21 mouse cellular contexts compared by ENCODE assay signal in genomic region chr14:18795787-18796186, GRCm38 (mm10).
"Had no signal": no experiment of that assay in that cellular context is flagged by ENCODE, and none has a peak within 500 bp of the region (broad histone marks: within the 10 kb centered on the region; RNA-seq: fewer than 3 reads in every experiment).

No protein-coding gene starts in this region.

- H3K9me3 ChIP-seq: liver, embryonic 15.5 days; midbrain, embryonic 13.5 days; neural tube, embryonic 15.5 days had no signal

- H3K36me3 ChIP-seq: liver, embryonic 15.5 days; midbrain, embryonic 13.5 days; midbrain, embryonic 15.5 days; neural tube, embryonic 13.5 days; neural tube, embryonic 15.5 days had no signal

- H3K4me2 ChIP-seq: liver, embryonic 15.5 days; lung, embryonic 14.5 days; midbrain, embryonic 11.5 days; midbrain, embryonic 13.5 days; midbrain, embryonic 15.5 days; neural tube, embryonic 13.5 days; neural tube, embryonic 15.5 days had no signal

- H3K9ac ChIP-seq: liver, embryonic 15.5 days; liver, postnatal 0 days; lung, embryonic 14.5 days; midbrain, embryonic 13.5 days; midbrain, embryonic 15.5 days; neural tube, embryonic 13.5 days; neural tube, embryonic 15.5 days had no signal

- H3K27ac ChIP-seq: liver, embryonic 15.5 days; macrophage; midbrain, embryonic 13.5 days; midbrain, embryonic 15.5 days; neural tube, embryonic 13.5 days; neural tube, embryonic 15.5 days had no signal

- H3K4me1 ChIP-seq: liver, embryonic 15.5 days; megakaryocyte, embryonic 14.5 days; midbrain, embryonic 13.5 days; midbrain, embryonic 15.5 days; neural tube, embryonic 13.5 days; neural tube, embryonic 15.5 days had no signal

- ATAC-seq: liver, postnatal 0 days; midbrain, embryonic 13.5 days; midbrain, embryonic 15.5 days had no signal

- H3K27me3 ChIP-seq: liver, embryonic 15.5 days; megakaryocyte, embryonic 14.5 days; midbrain, embryonic 13.5 days; midbrain, embryonic 15.5 days; neural tube, embryonic 13.5 days; neural tube, embryonic 15.5 days had no signal

- H3K4me3 ChIP-seq: liver, embryonic 15.5 days; megakaryocyte, embryonic 14.5 days; midbrain, embryonic 13.5 days; midbrain, embryonic 15.5 days; myocyte; neural tube, embryonic 13.5 days; neural tube, embryonic 15.5 days had no signal

- DNase-seq: liver, postnatal 0 days; lung, embryonic 14.5 days; lung, postnatal 10 days; lung, postnatal 36 days; retina, postnatal 1 day; right cerebral cortex, adult 18-20 months; right cerebral cortex, postnatal 25 days; right cerebral cortex, postnatal 4 days; spleen, adult 18-20 months; thymus, adult 18-20 months; thymus, postnatal 14 days; thymus, postnatal 36 days had no signal
